Mouse (Mus musculus): ENCODE results near the gene Rwdd2a. TPM values are rescaled to one million over a fixed set of nuclear protein-coding genes. Genes with fewer than 3 reads are reported as not detected.
"Not testable (repeated sequence)": the region's sequence is repeated elsewhere in the genome, so short reads cannot be mapped to it uniquely, and the experiment has no call there.

Gene Rwdd2a
- total RNA-seq, 4 experiments from 2014 or later, result 0.57 to 0.97 (median 0.64) TPM

GRCm38 (mm10) chr9:86592676-86593668 is 21.2 kb downstream of the Rwdd2a start:
- no peak for DNase-seq (ENCODE audit: low spot score)

GRCm38 (mm10) chr9:86594357-86594767 is 22.6 kb downstream of the Rwdd2a start:
- DNase-seq (ENCODE audit: low spot score), result not testable (repeated sequence)

GRCm38 (mm10) chr9:86596983-86597382 is 25.2 kb downstream of the Rwdd2a start:
- not testable (repeated sequence) for DNase-seq (ENCODE audit: low spot score)

- no peak for DNase-seq (ENCODE audit: low spot score)
Observed at GRCm38 (mm10) chr9:86599723-86600303, 28.0 kb downstream of the Rwdd2a start.

GRCm38 (mm10) chr9:86605776-86606175 is 34.0 kb downstream of the Rwdd2a start:
- no peak for DNase-seq (ENCODE audit: low spot score)

GRCm38 (mm10) chr9:86612091-86612490 is 40.3 kb downstream of the Rwdd2a start:
- no peak for DNase-seq (ENCODE audit: low spot score)

GRCm38 (mm10) chr9:86615765-86616164 is 44.0 kb downstream of the Rwdd2a start:
- no peak for DNase-seq (ENCODE audit: low spot score)

- DNase-seq (ENCODE audit: low spot score), result no peak
Observed at GRCm38 (mm10) chr9:86617837-86618492, 46.2 kb downstream of the Rwdd2a start.

- DNase-seq (ENCODE audit: low spot score), result no peak
Observed at GRCm38 (mm10) chr9:86619341-86620139, 47.7 kb downstream of the Rwdd2a start.

GRCm38 (mm10) chr9:86622062-86622461 is 50.3 kb downstream of the Rwdd2a start:
- no peak for DNase-seq (ENCODE audit: low spot score)

GRCm38 (mm10) chr9:86624039-86624438 is 52.2 kb downstream of the Rwdd2a start:
- no peak for DNase-seq (ENCODE audit: low spot score)

Other genes starting within 250 kb of the Rwdd2a start
- 1 to 10 TPM; 1.8 to 2.5 (median 2.3) TPM for gene Ube2cbp, start 107.0 kb upstream of the Rwdd2a start, total RNA-seq (2022)
- 10 to 100 TPM; 15.6 to 20.0 (median 18.1) TPM for gene Dop1a, start 104.8 kb upstream of the Rwdd2a start, total RNA-seq (2022)
- 1 to 10 TPM; 5.9 to 8.5 (median 7.0) TPM for gene Pgm3, start 149 bp upstream of the Rwdd2a start, total RNA-seq (2022)
- 100 to 1,000 TPM; 113 to 144 (median 120) TPM for gene Me1, start 124.0 kb downstream of the Rwdd2a start, total RNA-seq (2022)
- 1 to 10 TPM in 1 of 4 experiments, under 1 TPM in 3; 0.08 to 1.7 (median 0.33) TPM for gene Prss35, start 171.7 kb downstream of the Rwdd2a start, total RNA-seq (2022)